In the genomic region with DNA sequence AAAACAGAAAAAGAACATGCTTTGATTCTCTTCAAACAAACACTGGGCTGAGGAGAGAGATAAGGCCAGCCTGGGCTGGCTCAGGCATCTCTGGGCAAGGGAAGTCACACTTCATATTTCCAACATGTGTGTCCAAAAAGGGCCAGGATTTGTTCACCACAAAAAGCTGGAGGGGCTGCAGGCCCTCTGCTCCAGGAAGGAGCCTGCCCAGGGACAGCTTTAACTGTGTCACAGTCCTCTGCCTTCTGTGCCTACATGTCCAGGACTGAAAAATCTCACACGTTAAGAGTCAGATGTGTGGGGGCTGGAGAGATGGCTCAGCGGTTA, we compare ENCODE assay signal across 17 mouse cellular contexts. TPM values are rescaled to one million over a fixed set of nuclear protein-coding genes. Genes with fewer than 3 reads are reported as not detected.
"Had no signal": no experiment of that assay in that cellular context is flagged by ENCODE, and none has a peak within 500 bp of the region (broad histone marks: within the 10 kb centered on the region; RNA-seq: fewer than 3 reads in every experiment).

No protein-coding gene starts in this region.

- H3K9ac ChIP-seq: limb, embryonic 15.5 days; liver, embryonic 12.5 days; liver, embryonic 14.5 days; midbrain, embryonic 13.5 days; midbrain, embryonic 15.5 days; neural tube, embryonic 12.5 days; stomach, embryonic 15.5 days had no signal

- H3K9me3 ChIP-seq: limb, embryonic 15.5 days; liver, embryonic 12.5 days; megakaryocyte, embryonic 14.5 days; midbrain, embryonic 13.5 days; midbrain, embryonic 15.5 days; neural tube, embryonic 12.5 days; stomach, embryonic 15.5 days had no signal

- ATAC-seq: midbrain, embryonic 13.5 days; midbrain, embryonic 15.5 days had no signal

- H3K27me3 ChIP-seq: limb, embryonic 15.5 days; liver, embryonic 12.5 days; megakaryocyte, embryonic 14.5 days; midbrain, embryonic 13.5 days; midbrain, embryonic 15.5 days; neural tube, embryonic 12.5 days; stomach, embryonic 15.5 days had no signal

- H3K27ac ChIP-seq: limb, embryonic 15.5 days; liver, embryonic 12.5 days; liver, embryonic 14.5 days; macrophage; midbrain, embryonic 13.5 days; midbrain, embryonic 15.5 days; neural tube, embryonic 12.5 days; stomach, embryonic 15.5 days had no signal

- H3K4me3 ChIP-seq: limb, embryonic 15.5 days; liver, embryonic 12.5 days; megakaryocyte, embryonic 14.5 days; midbrain, embryonic 13.5 days; midbrain, embryonic 15.5 days; neural tube, embryonic 12.5 days; stomach, embryonic 15.5 days had no signal

- H3K4me2 ChIP-seq: limb, embryonic 15.5 days; liver, embryonic 12.5 days; midbrain, embryonic 11.5 days; midbrain, embryonic 13.5 days; midbrain, embryonic 15.5 days; neural tube, embryonic 12.5 days; stomach, embryonic 15.5 days had no signal

- H3K36me3 ChIP-seq: limb, embryonic 15.5 days; liver, embryonic 12.5 days; midbrain, embryonic 13.5 days; midbrain, embryonic 15.5 days; neural tube, embryonic 12.5 days; stomach, embryonic 15.5 days had no signal

- H3K4me1 ChIP-seq: limb, embryonic 15.5 days; liver, embryonic 12.5 days; megakaryocyte, embryonic 14.5 days; midbrain, embryonic 13.5 days; midbrain, embryonic 15.5 days; neural tube, embryonic 12.5 days; stomach, embryonic 15.5 days had no signal

- DNase-seq: right cerebral cortex, postnatal 14 days; right cerebral cortex, postnatal 4 days; thymus, adult 2 months; thymus, postnatal 25 days; thymus, postnatal 4 days had no signal

RNA-seq across cellular contexts. Expression of a gene that starts 42.3 kb away (rescaled TPM):
- total RNA-seq: monocyte, adult 5-6 weeks; neutrophil, adult 5-6 weeks had no signal
